Mouse (Mus musculus) lung, adult 2 months (tissue): ENCODE data around the gene Pcdh20.

Experiments
- CTCF ChIP-seq: fragments of 200-500 bp; IDR thresholded peaks from 2 replicates; pipeline ENCODE4 v1.5.1; 2011; ENCODE audit warnings: mild to moderate bottlenecking, low read length, control low read depth; ENCODE audit not compliant: insufficient read depth
- POLR2A ChIP-seq: fragments of 200-500 bp; IDR thresholded peaks from 2 replicates; pipeline ENCODE4 v1.6.1; 2011; ENCODE audit warnings: low read depth, mild to moderate bottlenecking, control low read depth, low read length, borderline replicate concordance; ENCODE audit errors: extremely low read depth

DNA sequence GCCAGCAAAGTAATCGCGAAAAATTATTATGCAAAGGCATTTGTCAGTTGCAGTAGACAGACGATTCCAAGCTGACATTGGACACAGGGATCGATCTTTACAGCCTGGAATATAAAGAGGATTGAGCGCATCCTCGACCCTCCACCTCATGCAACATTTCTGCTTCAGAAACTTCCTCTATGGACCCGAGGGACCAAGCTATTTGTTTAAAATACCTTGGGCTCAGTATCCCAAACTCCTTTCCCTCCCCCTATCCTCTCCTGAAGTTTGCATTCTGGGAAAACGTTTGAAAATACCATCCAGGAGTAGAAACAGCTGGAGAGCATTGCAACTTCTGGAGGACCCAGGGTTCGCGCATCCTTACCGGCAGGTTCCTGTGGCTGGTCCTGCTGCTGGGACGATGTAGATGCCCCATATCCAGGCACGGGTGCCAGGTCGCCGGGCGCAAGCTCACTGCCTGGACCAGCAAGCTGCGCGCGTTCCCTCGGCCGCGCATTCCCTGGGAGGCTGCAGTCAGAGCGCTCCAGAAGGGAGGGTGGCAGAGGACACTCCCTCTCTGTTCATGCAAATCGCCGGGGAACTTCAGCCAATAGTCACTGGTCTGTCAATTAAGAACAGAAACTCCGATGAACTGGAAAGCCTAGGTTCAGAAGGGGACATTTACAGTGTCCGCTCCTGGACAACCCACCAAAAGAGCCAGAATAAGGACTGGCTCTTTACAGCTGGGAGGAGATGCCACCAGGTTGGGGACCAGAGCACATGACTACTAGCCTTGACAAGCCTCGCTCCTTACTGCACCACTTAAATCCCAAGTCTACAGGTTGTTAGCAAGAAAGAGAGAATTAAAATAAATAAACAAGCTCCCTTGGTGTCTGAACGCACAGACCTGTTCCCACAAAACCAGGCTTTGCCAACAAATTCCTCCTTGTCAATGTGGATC lies at the start of gene Pcdh20:
- TF ChIP-seq POLR2A: no peak
- TF ChIP-seq CTCF: no peak
